Mouse (Mus musculus): ENCODE results near the gene Slc35f3.
A peak's percentile ranks its signal among the peaks of the same experiment; 100 is the strongest.

Gene Slc35f3

DNA sequence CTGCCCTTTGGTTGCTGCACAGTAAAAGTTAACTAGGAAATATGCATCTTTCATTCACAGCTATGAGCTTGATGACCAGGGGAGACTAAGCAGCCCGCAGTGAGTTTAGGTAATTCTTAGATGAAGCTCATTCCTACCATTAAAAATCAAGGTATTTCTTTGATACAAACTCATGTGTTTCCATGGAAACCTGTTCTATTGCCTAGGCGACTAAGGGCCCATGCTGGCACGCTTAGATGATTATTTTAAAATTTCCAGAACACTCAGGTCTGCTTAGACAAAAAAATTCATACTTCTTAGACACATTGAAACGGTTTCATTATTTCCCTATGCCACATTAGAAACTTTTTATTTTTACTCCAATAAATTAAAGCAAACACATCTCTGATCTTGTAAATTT lies 106.7 kb downstream of the Slc35f3 start:
- Histone ChIP-seq H3K27me3 (ENCODE audit: control insufficient read depth, insufficient read depth, low read length, poor library complexity, severe bottlenecking) (no peaks in the 10 kb centered on the region), H3K36me3 (ENCODE audit: control insufficient read depth, insufficient read depth, low read length, poor library complexity, severe bottlenecking) (no peaks in the 10 kb centered on the region)
- no peak for DNase-seq (ENCODE audit: low read depth, low spot score)

DNA sequence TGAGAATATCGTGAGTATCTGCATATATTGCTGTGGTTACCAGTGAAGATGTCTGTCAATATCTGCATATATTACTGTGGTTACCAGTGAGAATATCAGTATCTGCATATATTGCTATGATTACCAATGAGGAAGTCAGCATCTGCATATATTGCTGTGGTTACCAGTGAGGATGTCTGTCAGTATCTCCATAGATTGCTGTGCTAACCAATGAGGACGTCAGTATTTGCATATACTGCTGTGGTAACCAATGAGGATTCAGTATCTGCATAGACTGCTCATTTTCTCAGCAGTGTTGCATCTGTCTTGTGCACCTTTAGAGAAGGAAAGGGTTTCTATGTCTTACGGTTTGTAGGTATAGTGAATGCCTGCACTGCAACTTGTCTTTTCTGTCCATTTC lies 122.5 kb downstream of the Slc35f3 start:
- peak; percentile 39 for DNase-seq (ENCODE audit: low read depth, low spot score)
- Histone ChIP-seq H3K27me3 (ENCODE audit: control insufficient read depth, insufficient read depth, low read length, poor library complexity, severe bottlenecking) (no peaks in the 10 kb centered on the region), H3K36me3 (ENCODE audit: control insufficient read depth, insufficient read depth, low read length, poor library complexity, severe bottlenecking) (peaks cover under 1% of the 10 kb centered on the region; the same call in 1 of the 2 replicates)

DNA sequence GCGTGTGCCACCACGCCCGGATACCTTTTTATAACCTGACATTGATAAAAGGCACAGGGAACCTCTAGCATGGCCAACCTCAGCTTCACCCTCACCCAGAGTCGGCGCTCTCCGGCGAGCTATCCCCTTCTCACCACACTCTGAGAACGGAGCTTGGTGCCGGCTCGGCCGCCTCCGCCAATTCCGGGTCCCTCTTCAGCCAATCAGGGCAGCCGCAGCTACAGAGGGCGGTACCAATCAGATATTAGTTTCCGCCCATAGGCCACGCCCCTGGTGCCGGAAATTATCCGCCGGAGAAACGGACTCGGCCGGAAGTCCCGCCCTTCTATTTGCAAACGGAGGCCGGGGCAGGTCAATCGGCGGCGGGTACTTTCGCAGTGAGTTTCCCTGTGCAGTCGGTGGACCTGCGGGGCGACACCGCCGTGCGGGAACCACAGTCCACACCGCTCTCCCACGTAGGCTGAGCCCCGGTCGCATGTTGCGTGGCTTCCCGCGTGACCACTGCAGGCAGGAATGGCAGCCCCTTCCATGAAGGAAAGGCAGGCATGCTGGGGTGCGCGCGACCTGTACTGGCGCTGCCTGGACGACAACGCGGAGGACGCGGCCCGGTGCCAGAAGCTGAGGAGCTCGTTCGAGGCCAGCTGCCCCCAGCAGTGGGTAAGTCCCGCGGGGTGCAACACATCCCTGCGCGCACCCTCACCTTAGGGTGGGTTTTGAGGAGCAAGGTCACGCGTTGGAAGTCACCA lies 124.0 kb downstream of the Slc35f3 start, which contains the start of gene Coa6:
TSS of gene Coa6 (plus strand) at position 342 of the 746 bp plus-strand sequence.
- peak; percentile 98 for DNase-seq (ENCODE audit: low read depth, low spot score)
- peaks cover 3% of the 10 kb centered on the region; the same call in 1 of the 2 replicates for H3K36me3 ChIP-seq (ENCODE audit: control insufficient read depth, insufficient read depth, low read length, poor library complexity, severe bottlenecking)
- no peaks in the 10 kb centered on the region for H3K27me3 ChIP-seq (ENCODE audit: control insufficient read depth, insufficient read depth, low read length, poor library complexity, severe bottlenecking)

DNA sequence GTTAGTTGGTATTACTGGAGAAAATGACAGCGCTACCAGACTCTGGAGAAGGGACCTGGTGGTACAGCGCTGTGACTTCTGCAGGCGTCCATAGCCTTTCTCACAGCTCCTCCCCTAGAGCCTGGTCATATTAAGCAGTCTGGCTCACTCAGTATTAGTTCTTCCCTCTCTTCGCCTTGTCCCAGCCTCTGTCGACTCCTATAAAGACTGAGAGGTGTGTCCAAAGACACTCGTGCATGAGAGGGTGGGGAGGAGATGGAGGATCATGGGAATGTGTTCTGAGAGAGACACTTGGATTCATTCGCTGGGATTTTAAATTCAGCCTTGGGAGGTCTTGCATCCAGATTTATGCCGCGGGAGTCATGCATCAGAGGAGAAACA lies 124.6 kb downstream of the Slc35f3 start:
- no peak for DNase-seq (ENCODE audit: low read depth, low spot score)
- Histone ChIP-seq H3K27me3 (ENCODE audit: control insufficient read depth, insufficient read depth, low read length, poor library complexity, severe bottlenecking) (no peaks in the 10 kb centered on the region), H3K36me3 (ENCODE audit: control insufficient read depth, insufficient read depth, low read length, poor library complexity, severe bottlenecking) (peaks cover 3% of the 10 kb centered on the region; the same call in 1 of the 2 replicates)

DNA sequence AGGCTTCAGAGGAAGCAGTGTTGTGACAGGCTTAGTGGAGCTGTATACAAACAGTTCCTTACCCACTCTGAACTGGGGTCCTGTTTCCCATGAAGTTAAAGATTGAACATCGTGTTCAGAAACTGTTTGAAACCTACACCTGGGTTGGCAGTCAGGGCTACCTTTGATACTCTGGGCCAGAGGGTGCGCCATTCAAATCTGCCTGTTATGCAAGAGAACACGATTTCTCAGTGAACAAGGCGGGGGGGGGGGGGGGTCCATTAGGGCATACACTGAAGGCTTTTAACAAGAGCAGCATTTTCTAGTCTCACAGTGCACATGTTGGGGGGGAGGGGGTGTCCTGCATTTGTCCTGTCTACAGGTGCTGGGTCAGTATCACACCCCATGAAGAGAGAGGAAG lies 125.8 kb downstream of the Slc35f3 start:
- no peak for DNase-seq (ENCODE audit: low read depth, low spot score)
- Histone ChIP-seq H3K36me3 (ENCODE audit: control insufficient read depth, insufficient read depth, low read length, poor library complexity, severe bottlenecking) (peaks cover 5% of the 10 kb centered on the region; the same call in 1 of the 2 replicates), H3K27me3 (ENCODE audit: control insufficient read depth, insufficient read depth, low read length, poor library complexity, severe bottlenecking) (no peaks in the 10 kb centered on the region)

DNA sequence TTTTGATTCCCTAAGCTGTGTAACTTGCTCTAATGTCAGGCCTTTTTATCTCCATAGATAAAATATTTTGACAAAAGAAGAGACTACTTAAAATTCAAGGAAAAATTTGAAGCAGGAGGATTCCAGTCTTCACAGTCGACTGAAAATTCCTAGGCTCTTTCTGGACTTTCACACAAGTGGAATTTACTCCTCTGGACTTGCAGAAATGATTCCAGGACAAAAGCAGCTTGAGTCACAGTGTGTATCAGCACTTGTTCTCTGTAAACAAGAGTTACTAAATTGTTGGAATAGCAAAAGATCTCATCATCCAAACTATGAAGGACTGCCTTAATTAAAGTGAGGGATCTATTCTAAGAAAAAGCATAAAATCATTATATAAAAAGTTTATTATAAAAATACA lies 126.6 kb downstream of the Slc35f3 start:
- H3K36me3 ChIP-seq (ENCODE audit: control insufficient read depth, insufficient read depth, low read length, poor library complexity, severe bottlenecking), result peaks cover 8% of the 10 kb centered on the region
- no peaks in the 10 kb centered on the region for H3K27me3 ChIP-seq (ENCODE audit: control insufficient read depth, insufficient read depth, low read length, poor library complexity, severe bottlenecking)
- no peak for DNase-seq (ENCODE audit: low read depth, low spot score)

DNA sequence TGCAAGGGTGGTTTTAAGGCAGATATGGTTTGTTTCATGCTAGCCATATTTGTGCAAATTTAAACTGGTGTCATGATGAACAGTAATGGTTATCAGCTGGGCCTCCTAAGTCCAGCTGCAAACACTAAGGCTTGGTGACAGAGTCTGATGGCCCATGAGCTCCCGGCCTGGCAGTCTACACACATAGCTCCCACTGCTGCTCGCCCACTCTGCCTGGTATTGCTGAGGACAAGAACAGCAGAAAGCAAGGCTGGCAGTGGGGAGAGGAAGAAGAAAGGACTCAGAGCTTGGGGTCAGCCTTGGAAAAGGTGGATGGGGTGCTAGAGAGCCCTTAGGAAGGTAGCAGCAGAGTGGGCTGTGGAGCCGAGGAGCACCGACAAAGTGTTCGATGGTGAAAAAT lies 131.3 kb downstream of the Slc35f3 start:
- Histone ChIP-seq H3K36me3 (ENCODE audit: control insufficient read depth, insufficient read depth, low read length, poor library complexity, severe bottlenecking) (peaks cover 12% of the 10 kb centered on the region), H3K27me3 (ENCODE audit: control insufficient read depth, insufficient read depth, low read length, poor library complexity, severe bottlenecking) (no peaks in the 10 kb centered on the region)
- no peak for DNase-seq (ENCODE audit: low read depth, low spot score)

DNA sequence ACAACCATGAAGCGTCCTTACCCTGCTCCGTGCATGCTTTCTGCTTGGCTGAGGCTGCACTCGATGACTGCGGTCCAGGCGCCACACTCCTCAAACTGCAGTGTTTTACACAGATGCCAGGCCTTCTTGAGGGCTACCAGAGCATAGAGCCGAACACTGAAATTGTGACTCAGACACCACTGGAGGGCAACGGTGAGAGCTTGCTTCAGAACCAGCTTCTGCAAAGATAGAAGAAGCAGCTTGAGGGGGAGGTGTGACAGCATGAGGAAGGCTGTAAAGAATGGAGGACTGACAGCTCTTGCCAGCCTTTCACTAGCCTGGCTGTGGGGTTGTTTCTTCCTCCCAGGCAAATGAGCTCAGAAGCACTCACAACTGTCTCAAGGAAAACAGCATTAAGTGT lies 135.5 kb downstream of the Slc35f3 start:
- DNase-seq (ENCODE audit: low read depth, low spot score), result peak; percentile 18
- Histone ChIP-seq H3K36me3 (ENCODE audit: control insufficient read depth, insufficient read depth, low read length, poor library complexity, severe bottlenecking) (peaks cover 9% of the 10 kb centered on the region), H3K27me3 (ENCODE audit: control insufficient read depth, insufficient read depth, low read length, poor library complexity, severe bottlenecking) (no peaks in the 10 kb centered on the region)

DNA sequence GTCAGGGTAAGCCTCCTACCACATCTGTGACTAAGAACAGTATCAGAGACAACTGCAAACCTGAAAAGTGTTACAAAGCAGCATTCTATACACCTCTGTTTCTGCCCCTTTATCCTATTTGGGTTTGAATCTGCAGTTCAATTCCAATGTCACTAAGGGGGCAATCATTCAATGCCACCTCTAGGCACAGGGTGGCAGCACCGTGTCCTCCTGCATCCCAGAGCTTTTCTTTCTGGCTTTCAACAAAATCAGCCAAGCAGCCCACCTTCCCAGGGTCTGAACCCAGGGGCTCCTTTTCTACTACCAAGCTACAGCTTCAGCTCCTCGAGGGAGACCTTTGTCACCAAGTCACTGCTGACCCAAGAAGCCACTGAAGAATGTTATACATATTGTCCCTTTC lies 140.6 kb downstream of the Slc35f3 start:
- no peak for DNase-seq (ENCODE audit: low read depth, low spot score)
- Histone ChIP-seq H3K36me3 (ENCODE audit: control insufficient read depth, insufficient read depth, low read length, poor library complexity, severe bottlenecking) (peaks cover 6% of the 10 kb centered on the region; the same call in 1 of the 2 replicates), H3K27me3 (ENCODE audit: control insufficient read depth, insufficient read depth, low read length, poor library complexity, severe bottlenecking) (no peaks in the 10 kb centered on the region)

All from splenic B cell, adult 2 months (primary cell).